Mouse (Mus musculus) ES-E14 (cell line): ENCODE data around the gene Tmx2.

ENCODE experiments used
- CHD2 ChIP-seq: IDR thresholded peaks from 2 replicates; pipeline ENCODE4 v1.6.1; 2014; ENCODE audit warnings: mild to moderate bottlenecking, low read depth, low read length, inconsistent platforms
- HCFC1 ChIP-seq: IDR thresholded peaks from 2 replicates; pipeline ENCODE4 v1.6.1; 2012; ENCODE audit warnings: low read length, inconsistent platforms, borderline replicate concordance; ENCODE audit not compliant: insufficient read depth
- MAFK ChIP-seq: IDR thresholded peaks from 2 replicates; pipeline ENCODE4 v1.6.1; 2014; ENCODE audit warnings: mild to moderate bottlenecking, low read depth, low read length, inconsistent platforms; ENCODE audit not compliant: insufficient read depth

- no peak for TF ChIP-seq MAFK
- no peak for TF ChIP-seq CHD2
- no peak for TF ChIP-seq HCFC1
Observed at GRCm38 (mm10) chr2:84711898-84712297, 33.0 kb upstream of the Tmx2 start.
